Mouse (Mus musculus): ENCODE measurements around the gene Gm10799.
A peak's percentile ranks its signal among the peaks of the same experiment; 100 is the strongest.
"Not testable (repeated sequence)": the region's sequence is repeated elsewhere in the genome, so short reads cannot be mapped to it uniquely, and the experiment has no call there.

Gm10799 gene

DNA sequence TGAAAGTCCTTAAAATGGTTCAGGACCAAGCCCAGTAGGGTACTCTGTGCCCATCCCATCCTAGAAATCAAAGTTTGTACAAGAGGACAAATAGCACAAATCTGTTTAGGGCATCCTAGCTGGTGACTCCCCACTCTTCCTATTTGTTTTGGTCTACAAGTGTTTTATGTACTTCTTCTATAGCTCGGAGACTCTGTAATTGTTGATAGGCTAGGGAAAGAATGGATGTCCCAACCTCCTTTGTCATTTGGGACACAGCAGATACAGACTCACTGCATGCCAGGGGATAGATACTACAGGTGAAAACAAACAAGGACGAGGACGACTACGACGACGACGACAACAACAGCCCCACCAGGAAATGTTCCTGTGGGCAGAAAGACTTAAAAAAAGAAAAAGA lies at the start of gene Gm10799:
Gene Gm10799 (minus strand): TSS at position 101 of the 400 bp plus-strand sequence.
- DNase-seq, result not testable (repeated sequence)

DNA sequence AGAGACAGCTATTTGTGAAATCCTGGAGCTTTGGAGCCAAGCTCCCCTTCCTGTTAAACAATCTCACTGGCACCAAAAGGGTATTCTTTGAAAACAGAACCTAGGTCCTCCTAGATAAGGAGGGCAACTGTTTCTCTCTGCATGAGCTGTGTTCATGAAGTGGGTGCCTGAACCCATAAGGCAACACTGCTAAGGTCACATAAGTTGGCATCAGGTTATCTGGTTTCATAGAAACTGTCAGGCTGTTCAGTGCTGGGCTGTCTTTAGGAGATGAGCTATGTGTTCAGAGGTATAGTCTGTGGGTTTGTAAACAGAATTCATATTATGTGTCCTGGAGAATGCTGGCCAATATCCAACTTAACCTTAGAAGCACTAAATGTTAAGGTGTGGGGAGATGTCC lies 48.8 kb upstream of the Gm10799 start:
- DNase-seq, result not testable (repeated sequence)

- DNase-seq, result no peak
Measured at GRCm38 (mm10) chr2:104114898-104115297, 46.5 kb upstream of the Gm10799 start.

- DNase-seq, result not testable (repeated sequence)
Measured at GRCm38 (mm10) chr2:104113563-104113962, 45.2 kb upstream of the Gm10799 start.

- DNase-seq, result not testable (repeated sequence)
Measured at GRCm38 (mm10) chr2:104111170-104111797, 42.9 kb upstream of the Gm10799 start.

DNA sequence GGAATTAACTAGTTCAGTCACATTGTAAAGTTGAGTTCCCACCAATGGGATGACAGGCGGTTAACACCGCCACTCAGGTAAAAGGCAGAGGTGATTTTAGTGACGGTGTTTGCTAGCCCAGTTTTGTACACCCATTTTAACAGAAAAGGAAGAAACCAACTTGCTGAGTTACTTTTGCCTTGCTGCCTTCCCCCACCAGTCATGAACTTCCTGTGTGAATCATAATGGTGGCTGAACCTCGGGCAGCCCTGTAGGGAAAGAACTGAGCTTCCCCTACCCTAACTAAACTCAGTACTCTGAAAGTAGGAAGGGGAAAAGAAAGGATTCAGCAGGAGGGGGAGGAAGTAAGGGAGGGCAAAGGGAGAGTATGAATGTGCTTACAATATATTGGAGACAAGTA lies 41.7 kb upstream of the Gm10799 start:
- no peak for DNase-seq

DNA sequence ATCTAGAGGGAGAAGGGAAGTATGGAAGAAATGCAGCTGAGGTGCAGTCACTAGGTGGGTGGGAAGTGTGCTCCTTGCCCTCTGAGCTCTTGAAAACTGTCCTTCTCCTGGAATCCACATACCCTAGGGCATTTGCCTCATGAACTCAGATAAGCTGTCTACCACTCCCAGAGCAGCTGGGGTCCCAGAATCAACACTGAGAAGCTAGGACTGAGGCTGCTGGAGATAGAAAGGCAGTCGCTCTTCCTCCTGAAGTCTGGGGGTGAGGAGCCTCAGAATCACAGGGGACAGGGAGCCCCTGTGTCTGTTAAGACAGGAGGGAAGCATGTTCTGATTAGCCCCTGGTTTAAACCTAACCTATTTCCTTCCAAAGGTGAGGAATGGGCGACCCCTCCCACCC lies 41.2 kb upstream of the Gm10799 start:
- no peak for DNase-seq

DNA sequence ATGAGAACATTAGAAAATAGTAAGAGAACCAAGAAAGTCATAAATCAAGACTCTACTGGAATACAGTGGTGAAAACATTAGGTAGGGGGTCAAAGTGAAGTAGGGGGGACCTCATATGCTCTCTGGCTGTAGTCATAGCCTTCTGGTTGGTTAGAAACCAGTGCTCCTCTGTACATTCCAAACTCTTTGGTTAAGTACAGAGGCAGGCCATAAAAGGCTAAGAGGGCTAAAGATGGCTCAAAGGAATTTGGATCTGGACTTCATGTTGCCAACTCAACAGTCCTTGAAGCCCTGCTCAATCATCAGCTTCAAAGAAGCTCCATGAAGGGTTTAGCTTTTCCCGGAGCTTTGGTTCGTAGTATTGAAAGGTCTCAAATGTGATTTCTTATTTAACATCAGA lies 40.7 kb upstream of the Gm10799 start:
- DNase-seq, result not testable (repeated sequence)

- DNase-seq, result no peak
Measured at GRCm38 (mm10) chr2:104104800-104105199, 36.5 kb upstream of the Gm10799 start.

- no peak for DNase-seq
Measured at GRCm38 (mm10) chr2:104099946-104100345, 31.6 kb upstream of the Gm10799 start.

DNA sequence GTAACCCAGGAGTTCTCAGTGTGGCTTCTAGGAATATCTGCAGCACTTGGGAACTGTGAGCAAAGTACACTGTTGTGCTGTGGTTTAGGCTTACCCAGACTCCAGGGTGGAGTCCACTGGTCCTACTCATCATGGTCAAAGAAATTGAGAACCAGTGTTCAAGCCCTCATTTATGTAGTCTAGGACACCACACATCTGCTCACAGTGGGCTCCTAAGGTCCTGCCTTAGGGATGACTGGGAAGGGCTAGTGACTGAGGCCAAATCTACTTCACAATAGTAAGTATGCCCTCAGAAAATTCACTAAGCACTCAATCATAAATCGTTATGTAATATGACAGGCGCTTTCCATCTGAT lies 30.9 kb upstream of the Gm10799 start:
- no peak for DNase-seq

GRCm38 (mm10) chr2:104098529-104099230 lies 30.3 kb upstream of the Gm10799 start:
- no peak for DNase-seq

- DNase-seq, result not testable (repeated sequence)
Measured at GRCm38 (mm10) chr2:104097396-104097795, 29.0 kb upstream of the Gm10799 start.

DNA sequence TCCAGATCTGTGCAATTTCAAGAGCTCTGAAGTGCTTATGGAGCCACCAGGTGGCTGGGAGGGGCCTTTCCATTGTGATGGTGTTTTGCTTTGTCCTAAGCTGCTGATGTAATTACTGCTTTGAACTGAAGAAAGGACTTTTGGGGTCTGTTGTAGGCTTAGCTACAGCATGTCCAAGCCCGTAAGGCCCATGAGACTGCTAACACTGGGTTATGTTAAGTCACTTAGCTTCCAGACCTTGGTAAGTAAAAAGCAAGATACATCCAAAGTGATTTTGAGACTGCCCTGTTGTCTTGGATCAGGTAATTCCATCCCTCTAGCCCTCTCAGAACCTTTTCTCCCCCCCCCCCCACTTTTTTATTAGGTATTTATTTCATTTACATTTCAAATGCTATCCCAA lies 28.4 kb upstream of the Gm10799 start:
- not testable (repeated sequence) for DNase-seq

DNA sequence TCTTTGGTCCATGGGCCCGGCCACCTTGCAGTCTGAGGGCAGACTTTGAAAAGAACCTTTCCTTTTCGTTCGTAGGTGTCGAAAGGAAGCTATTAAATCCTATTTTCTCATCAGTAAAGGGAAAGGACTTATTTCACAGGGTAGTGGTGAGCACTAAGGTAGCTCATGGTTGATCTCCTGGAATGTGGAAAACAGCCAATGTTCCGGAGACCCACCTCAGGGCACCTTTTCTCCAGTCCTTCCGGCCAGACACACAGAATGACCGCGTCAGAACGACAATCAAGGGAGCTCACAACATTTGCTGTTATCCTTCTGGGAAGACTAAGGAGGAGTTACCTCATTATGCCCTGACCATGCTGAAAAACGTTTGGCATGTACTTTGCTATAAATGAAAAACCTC lies 27.9 kb upstream of the Gm10799 start:
- DNase-seq, result peak in 1 of 2 experiments; percentile 12

DNA sequence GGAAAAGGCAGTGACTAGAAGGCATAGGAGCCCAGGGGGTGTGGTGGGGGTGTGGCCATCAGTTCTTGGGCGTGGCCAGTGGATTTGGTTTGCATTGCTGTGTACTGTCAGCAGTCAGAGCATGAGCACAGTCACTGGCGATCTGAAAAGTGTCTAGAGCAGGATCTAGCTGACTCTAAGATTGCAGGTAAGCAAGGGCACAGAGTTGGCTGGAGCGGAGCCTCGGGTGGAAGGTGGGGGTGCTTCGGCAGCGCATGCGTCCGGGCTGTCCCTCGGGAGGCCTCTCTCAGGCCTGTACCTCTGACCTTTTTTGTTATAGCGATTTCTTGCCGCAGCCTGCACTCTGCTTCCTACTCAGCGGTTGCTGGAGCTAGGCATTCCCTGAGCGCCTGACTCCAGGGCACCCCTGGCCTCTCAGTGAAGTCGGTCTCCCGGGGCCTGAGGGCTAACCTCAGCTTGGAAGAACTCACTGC lies 27.4 kb upstream of the Gm10799 start, which contains the start of gene Cd59a:
Gene Cd59a (plus strand): TSS at position 61 of the 473 bp plus-strand sequence.
- DNase-seq, result peak; percentile 94

DNA sequence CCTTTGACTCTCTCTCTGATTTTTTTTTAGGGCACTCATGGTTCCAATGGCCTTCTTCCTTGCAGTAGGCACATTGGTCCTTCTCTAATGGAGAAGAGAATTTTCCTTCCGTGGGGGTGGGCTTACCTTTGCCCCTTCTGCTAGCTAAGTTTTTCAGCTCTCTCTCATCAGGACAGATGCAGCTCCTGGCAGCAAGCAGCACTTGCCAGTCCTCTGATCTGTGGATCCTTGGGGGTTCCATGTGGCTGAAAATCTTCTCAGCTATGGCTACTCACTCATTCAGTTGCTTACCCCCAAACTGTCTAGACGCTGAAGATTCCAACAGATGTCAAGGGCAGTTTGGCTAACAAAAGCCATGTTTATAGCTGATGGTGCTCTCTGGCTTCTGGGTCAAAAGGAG lies 25.0 kb upstream of the Gm10799 start:
- no peak for DNase-seq

GRCm38 (mm10) chr2:104087562-104087961 lies 19.2 kb upstream of the Gm10799 start:
- not testable (repeated sequence) for DNase-seq

GRCm38 (mm10) chr2:104084027-104084426 lies 15.7 kb upstream of the Gm10799 start:
- DNase-seq, result not testable (repeated sequence)

GRCm38 (mm10) chr2:104082474-104082873 lies 14.1 kb upstream of the Gm10799 start:
- no peak for DNase-seq

GRCm38 (mm10) chr2:104081436-104082050 lies 13.2 kb upstream of the Gm10799 start:
- not testable (repeated sequence) for DNase-seq

- DNase-seq, result not testable (repeated sequence)
Measured at GRCm38 (mm10) chr2:104078285-104078684, 9.9 kb upstream of the Gm10799 start.

DNA sequence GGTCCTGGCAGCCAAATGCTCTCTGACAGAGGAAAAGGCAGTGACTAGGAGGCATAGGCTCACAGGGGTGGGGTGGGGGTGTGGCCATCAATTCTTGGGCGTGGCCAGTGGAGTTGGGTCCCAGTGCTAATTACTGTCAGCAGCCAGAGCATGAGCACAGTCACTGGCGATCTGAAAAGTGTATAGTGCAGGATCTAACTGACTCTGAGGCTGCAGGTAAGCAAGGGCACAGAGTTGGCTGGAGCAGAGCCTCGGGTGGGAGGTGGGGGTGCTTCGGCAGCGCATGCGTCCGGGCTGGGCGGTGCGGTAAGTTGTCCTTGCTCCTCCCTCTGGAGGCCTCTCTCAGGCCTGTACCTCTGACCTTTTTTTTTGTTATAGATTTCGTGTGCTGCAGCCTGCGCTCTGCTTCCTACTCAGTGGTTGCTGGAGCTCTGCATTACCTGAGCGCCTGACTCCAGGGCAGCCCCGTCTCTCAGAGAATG lies 1.4 kb upstream of the Gm10799 start, which contains the start of gene Cd59b:
Gene Cd59b (plus strand): TSS at position 146 of the 482 bp plus-strand sequence.
- DNase-seq, result peak; percentile 73 to 81
